Comparison of ENCODE assay signal across 8 mouse cellular contexts in genomic region chrX:95165671-95166127, GRCm38 (mm10). TPM values are rescaled to one million over a fixed set of nuclear protein-coding genes. Genes with fewer than 3 reads are reported as not detected.
DNase-seq lines count a peak whose midpoint lies in the region; ATAC-seq and TF ChIP-seq lines count a peak whose summit lies in the region.

No protein-coding gene starts in this region.

- no peak for ATAC-seq in heart, embryonic 12.5 days (ENCODE audit: insufficient number of reproducible peaks, low FRiP score)
- ATAC-seq in midbrain, embryonic 11.5 days (ENCODE audit: low FRiP score): peak; percentile 54

- H3K4me2 ChIP-seq in heart, embryonic 12.5 days: peak overlapping the region; percentile 71
- peak overlapping the region; percentile 61 for H3K4me2 ChIP-seq in midbrain, embryonic 11.5 days

- peak overlapping the region; percentile 92 for H3K9ac ChIP-seq in ES-Bruce4 (ENCODE audit: low read depth, poor library complexity, severe bottlenecking)
- peak overlapping the region; percentile 76 for H3K9ac ChIP-seq in heart, embryonic 12.5 days
- H3K9ac ChIP-seq in midbrain, embryonic 11.5 days (ENCODE audit: low read length): peak overlapping the region; percentile 68

- peak overlapping the region; percentile 69 for H3K4me3 ChIP-seq in kidney, adult 2 months (ENCODE audit: insufficient read depth, low read depth, low read length)
- peak overlapping the region; percentile 87 for H3K4me3 ChIP-seq in ES-Bruce4 (ENCODE audit: low read depth, low read length)
- H3K4me3 ChIP-seq in heart, embryonic 12.5 days: peak overlapping the region; percentile 55
- peak overlapping the region; percentile 37 for H3K4me3 ChIP-seq in midbrain, embryonic 11.5 days (ENCODE audit: low read depth, low read length)

- DNase-seq in kidney, adult 2 months: peak; percentile 4
- DNase-seq in kidney, postnatal 10 days: no peak
- DNase-seq in cerebellum, postnatal 14 days: peak; percentile 36 to 46
- DNase-seq in kidney, postnatal 14 days: peak; percentile 2
- peak; percentile 89 for DNase-seq in midbrain, embryonic 11.5 days (ENCODE audit: low spot score, missing footprints)
- DNase-seq in yolk sac, embryonic 10.5 days (ENCODE audit: low spot score): peak; percentile 1

- H3K9me3 ChIP-seq in ES-Bruce4 (replicated peaks; ENCODE audit: control insufficient read depth, insufficient read depth, low read length, poor library complexity, severe bottlenecking): no peaks in the 10 kb centered on the region
- H3K9me3 ChIP-seq in heart, embryonic 12.5 days (replicated peaks): no peaks in the 10 kb centered on the region
- no peaks in the 10 kb centered on the region for H3K9me3 ChIP-seq in midbrain, embryonic 11.5 days (ENCODE audit: control insufficient read depth, low read length)

- TF ChIP-seq POLR2A in kidney, adult 2 months (IDR thresholded peaks at IDR 0.05; ENCODE audit: low read depth, low read length): no peak
- TF ChIP-seq POLR2A in ES-Bruce4 (IDR thresholded peaks at IDR 0.05; ENCODE audit: insufficient read depth, low read length): no peak

- peak overlapping the region; percentile 84 for H3K27ac ChIP-seq in kidney, adult 2 months (ENCODE audit: insufficient read depth, low read depth, low read length)
- H3K27ac ChIP-seq in ES-Bruce4 (ENCODE audit: insufficient read depth, low read length): peak overlapping the region; percentile 54; the same call in 1 of the 2 replicates
- H3K27ac ChIP-seq in heart, embryonic 12.5 days (ENCODE audit: poor library complexity, severe bottlenecking): peak overlapping the region; percentile 88
- peak overlapping the region; percentile 80 for H3K27ac ChIP-seq in midbrain, embryonic 11.5 days (ENCODE audit: low read depth, low read length)

- TF ChIP-seq EP300 in ES-Bruce4 (IDR thresholded peaks at IDR 0.05; ENCODE audit: insufficient read depth, low read depth, low read length): no peak

- H3K4me1 ChIP-seq in kidney, adult 2 months (ENCODE audit: control insufficient read depth, insufficient read depth, low read length): no peaks in the 10 kb centered on the region
- H3K4me1 ChIP-seq in ES-Bruce4 (ENCODE audit: control insufficient read depth, insufficient read depth, low read length): no peaks in the 10 kb centered on the region
- H3K4me1 ChIP-seq in heart, embryonic 12.5 days (replicated peaks): no peaks in the 10 kb centered on the region
- peaks cover 9% of the 10 kb centered on the region; the same call in 1 of the 2 replicates for H3K4me1 ChIP-seq in midbrain, embryonic 11.5 days (ENCODE audit: control insufficient read depth, insufficient read depth, low read length)

- no peak for TF ChIP-seq CTCF in kidney, adult 2 months (conservative IDR thresholded peaks at IDR 0.05; ENCODE audit: insufficient read depth, insufficient read length, low read depth, low read length)
- TF ChIP-seq CTCF in ES-Bruce4 (IDR thresholded peaks at IDR 0.05; ENCODE audit: low read depth, low read length): no peak

- 2% methylated on average over 9 of the region's 9 CpGs for WGBS in kidney, adult 2 months
- WGBS in heart, embryonic 12.5 days: 20% methylated on average over 9 of the region's 9 CpGs
- 28% methylated on average over 9 of the region's 9 CpGs for WGBS in midbrain, embryonic 11.5 days

- no peaks in the 10 kb centered on the region for H3K27me3 ChIP-seq in kidney, adult 2 months (replicated peaks; ENCODE audit: control insufficient read depth, insufficient read depth, low read length)
- no peaks in the 10 kb centered on the region for H3K27me3 ChIP-seq in ES-Bruce4 (ENCODE audit: control insufficient read depth, insufficient read depth, low read length, poor library complexity, severe bottlenecking)
- no peaks in the 10 kb centered on the region for H3K27me3 ChIP-seq in heart, embryonic 12.5 days (replicated peaks)
- no peaks in the 10 kb centered on the region; the same call in 1 of the 2 replicates for H3K27me3 ChIP-seq in midbrain, embryonic 11.5 days (ENCODE audit: control insufficient read depth, insufficient read depth, low read length)

- no peaks in the 10 kb centered on the region for H3K36me3 ChIP-seq in kidney, adult 2 months (ENCODE audit: control insufficient read depth, insufficient read depth, low read length)
- H3K36me3 ChIP-seq in ES-Bruce4 (ENCODE audit: control insufficient read depth, insufficient read depth, low read length, poor library complexity, severe bottlenecking): no peaks in the 10 kb centered on the region
- H3K36me3 ChIP-seq in heart, embryonic 12.5 days: no peaks in the 10 kb centered on the region
- H3K36me3 ChIP-seq in midbrain, embryonic 11.5 days (ENCODE audit: control insufficient read depth, insufficient read depth, low read length): no peaks in the 10 kb centered on the region

RNA-seq across cellular contexts. Expression of gene Arhgef9, which starts 31.0 kb away (rescaled TPM):
- polyA plus RNA-seq in kidney, adult 2 months (2012; rRNA removed): 2.6 TPM in 2 replicates
- 4.3 and 6.0 TPM in 2 replicates for polyA plus RNA-seq in ES-Bruce4 (2011; ENCODE audit: insufficient read depth, insufficient read length, low read depth, missing spikeins)
- 11.2 and 12.7 TPM in 2 replicates for polyA plus RNA-seq in heart, embryonic 12.5 days (2016; fragmentation: Nextera tagmentation; extraction: Ambion mirVana)
- polyA plus RNA-seq in midbrain, embryonic 11.5 days (2014; fragmentation: Nextera tagmentation; extraction: Ambion mirVana): 11.6 and 13.7 TPM in 2 replicates

Comparison
In these comparisons a context has a peak if more than half of its experiments do, and no peak if none do; other contexts are left out.
1. H3K4me3 ChIP-seq: peak in every context shown above with its lines; median percentile 87 in ES-Bruce4; 69 in kidney, adult 2 months; 55 in heart, embryonic 12.5 days; 37 in midbrain, embryonic 11.5 days.